Mouse (Mus musculus): ENCODE measurements around the gene Mtmr2.
"Not testable (repeated sequence)": the region's sequence is repeated elsewhere in the genome, so short reads cannot be mapped to it uniquely, and the experiment has no call there.

Gene Mtmr2

DNA sequence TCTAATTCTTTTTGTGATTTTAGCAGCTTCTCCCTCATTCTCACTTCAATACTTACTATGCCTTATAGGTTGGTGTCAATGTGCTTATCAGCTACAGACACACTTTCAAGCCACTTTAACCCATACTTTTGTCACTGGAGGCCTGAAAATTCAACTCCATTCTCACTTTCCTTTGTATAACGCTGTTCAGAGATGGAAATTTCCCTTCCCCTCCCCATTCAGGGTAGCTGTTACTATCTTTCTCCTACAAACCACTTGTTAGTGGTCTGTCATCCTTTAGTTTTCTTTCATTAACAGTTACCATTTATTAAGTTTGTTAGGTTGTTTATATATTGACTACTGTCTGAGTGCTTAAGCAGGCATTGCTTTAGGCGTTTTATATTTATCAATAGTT is at the start of gene Mtmr2:
Gene Mtmr2 (plus strand): TSS at position 7 of the 394 bp plus-strand sequence.
- DNase-seq (ENCODE audit: low spot score in 2 of 2): no peak

GRCm38 (mm10) chr9:13699061-13699780 is 49.0 kb upstream of the Mtmr2 start:
- no peak for DNase-seq (ENCODE audit: low spot score in 2 of 2)

- no peak for DNase-seq (ENCODE audit: low spot score in 2 of 2)
Observed at GRCm38 (mm10) chr9:13699781-13700116, 48.5 kb upstream of the Mtmr2 start.

DNA sequence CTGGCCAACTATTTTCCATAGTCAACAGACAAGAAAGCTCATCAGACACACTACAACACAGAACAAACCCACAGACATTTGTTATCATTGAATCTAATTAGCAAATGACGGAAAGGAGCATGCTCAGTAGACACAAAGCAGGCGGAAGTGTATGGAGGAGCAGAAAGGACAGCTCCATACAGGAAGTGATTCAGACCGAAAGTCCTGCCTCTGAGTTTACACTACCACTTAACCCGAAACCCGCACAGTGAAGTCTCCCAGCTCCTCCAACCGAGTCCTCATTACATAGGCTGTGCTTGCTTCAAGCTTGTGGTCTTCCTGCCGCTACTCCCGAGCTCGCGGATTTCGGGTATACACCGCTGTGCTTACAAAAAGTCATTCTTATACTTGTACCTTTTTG is 46.4 kb upstream of the Mtmr2 start:
- no peak for DNase-seq (ENCODE audit: low spot score in 2 of 2)

DNA sequence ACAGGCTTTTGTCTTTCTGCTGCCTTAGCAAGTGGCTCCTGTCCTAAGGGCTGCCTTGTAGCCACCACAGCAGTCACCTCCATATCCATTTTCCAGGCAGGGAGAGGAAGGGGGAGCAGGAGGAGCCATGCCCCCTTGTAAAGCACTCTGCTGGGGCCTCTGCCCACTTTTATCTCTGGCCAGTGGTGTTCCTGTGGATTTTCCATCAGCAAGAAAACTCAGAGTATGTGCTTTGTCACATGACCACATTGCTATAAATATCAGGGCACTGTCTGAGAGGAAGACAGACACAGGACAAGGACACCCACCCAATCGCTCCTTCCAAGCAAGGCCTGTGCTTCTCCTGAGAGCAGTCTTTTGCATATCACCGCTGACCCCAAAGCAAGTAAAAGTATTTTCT is 45.1 kb upstream of the Mtmr2 start:
- no peak for DNase-seq (ENCODE audit: low spot score in 2 of 2)

GRCm38 (mm10) chr9:13704917-13705316 is 43.3 kb upstream of the Mtmr2 start:
- no peak for DNase-seq (ENCODE audit: low spot score in 2 of 2)

DNA sequence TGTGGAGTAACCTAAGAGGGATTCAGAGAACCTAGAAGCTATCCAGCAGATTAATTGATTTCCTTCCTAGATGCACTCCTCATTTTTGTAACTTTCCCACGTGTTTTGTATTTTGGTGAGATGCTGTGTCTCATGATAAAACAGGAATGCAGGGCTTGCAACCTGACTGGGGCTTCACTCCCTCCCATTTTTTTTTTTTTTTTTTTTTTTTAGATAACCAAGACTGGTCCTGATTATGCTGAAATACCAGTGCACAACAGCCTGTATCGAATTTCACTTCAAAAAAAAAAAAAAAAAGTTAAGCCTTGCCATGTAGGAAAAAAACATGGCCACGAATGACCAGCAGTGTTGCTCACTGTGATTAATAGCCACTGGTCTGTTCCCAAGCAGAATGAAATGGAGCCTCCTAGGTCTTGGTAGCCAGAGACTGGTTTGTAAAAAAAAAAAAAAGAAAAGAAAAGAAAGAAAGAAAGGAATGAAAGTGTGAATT is 41.1 kb upstream of the Mtmr2 start:
- no peak for DNase-seq (ENCODE audit: low spot score in 2 of 2)

DNA sequence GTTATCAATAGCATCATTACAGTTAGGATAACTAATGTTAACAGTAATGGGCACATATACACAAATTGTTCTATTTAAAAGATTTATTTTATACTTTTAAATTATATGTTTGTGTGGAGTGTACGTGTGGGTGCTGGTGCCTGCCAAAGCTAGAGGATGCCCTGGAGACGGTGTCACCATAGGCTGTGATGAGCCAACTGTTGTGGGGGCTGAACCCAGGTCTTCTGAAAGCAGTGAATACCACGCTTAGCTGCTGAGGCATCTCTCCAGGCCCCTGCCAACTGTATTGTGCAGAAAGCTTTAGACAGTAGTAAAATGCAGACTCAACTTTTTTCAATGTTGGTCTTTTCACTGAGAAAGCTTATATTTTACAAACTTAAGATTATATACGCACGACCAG is 38.8 kb upstream of the Mtmr2 start:
- no peak for DNase-seq (ENCODE audit: low spot score in 2 of 2)

DNA sequence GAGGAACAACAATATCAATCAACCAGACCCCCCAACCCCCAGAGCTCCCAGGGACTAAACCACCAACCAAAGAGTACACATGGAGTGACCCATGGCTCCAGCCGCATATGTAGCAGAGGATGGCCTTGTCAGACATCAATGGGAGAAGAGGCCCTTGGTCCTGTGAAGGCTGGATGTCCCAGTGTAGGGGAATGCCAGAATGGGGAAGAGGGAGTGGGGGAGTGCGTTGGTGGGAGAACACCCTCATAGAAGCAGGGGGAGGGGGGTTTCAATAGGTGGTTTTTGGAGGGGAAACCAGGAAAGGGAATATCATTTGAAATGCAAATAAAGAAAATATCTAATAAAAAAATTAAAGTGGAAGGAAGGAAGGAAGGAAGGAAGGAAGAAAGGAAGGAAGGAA is 32.3 kb upstream of the Mtmr2 start:
- not testable (repeated sequence) for DNase-seq (ENCODE audit: low spot score in 2 of 2)

DNA sequence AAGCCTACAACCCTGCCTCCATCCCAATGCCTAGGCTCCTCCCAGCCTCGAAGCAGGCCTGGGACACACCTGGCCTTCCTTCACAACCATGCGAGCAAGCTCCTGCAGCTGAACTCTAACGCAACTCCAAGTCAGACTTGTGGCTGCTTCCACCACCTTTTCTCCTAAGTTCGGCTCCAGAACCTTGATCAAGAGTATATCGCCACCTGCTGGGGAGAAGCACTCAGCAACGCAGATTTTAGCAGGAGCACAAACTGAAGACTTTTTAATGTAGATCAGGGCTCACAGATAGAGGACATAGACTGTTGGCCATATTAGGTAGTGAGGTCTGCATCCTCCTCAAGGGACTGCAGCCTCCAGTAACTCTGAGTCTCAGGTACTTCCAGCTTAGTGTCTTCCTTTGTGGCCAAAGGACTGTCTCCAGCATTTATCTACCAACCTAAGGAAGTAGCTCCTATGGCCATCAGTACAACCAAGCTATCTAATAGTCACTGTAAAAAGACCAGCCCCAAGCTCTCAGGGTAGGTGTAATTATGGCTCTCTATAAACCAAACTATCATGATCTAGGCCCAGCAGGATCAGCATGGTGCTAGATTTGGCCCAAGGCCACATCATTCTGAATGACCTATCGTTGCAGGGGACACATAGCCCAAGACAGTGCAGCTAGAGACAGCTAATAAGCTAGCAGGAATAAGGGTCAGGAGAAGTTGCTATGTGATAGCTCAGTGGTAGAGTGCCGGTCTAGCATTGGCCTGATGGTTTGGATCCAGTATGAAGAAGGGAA is 31.7 kb upstream of the Mtmr2 start:
- DNase-seq (ENCODE audit: low spot score in 2 of 2): peak; percentile 60 to 81

DNA sequence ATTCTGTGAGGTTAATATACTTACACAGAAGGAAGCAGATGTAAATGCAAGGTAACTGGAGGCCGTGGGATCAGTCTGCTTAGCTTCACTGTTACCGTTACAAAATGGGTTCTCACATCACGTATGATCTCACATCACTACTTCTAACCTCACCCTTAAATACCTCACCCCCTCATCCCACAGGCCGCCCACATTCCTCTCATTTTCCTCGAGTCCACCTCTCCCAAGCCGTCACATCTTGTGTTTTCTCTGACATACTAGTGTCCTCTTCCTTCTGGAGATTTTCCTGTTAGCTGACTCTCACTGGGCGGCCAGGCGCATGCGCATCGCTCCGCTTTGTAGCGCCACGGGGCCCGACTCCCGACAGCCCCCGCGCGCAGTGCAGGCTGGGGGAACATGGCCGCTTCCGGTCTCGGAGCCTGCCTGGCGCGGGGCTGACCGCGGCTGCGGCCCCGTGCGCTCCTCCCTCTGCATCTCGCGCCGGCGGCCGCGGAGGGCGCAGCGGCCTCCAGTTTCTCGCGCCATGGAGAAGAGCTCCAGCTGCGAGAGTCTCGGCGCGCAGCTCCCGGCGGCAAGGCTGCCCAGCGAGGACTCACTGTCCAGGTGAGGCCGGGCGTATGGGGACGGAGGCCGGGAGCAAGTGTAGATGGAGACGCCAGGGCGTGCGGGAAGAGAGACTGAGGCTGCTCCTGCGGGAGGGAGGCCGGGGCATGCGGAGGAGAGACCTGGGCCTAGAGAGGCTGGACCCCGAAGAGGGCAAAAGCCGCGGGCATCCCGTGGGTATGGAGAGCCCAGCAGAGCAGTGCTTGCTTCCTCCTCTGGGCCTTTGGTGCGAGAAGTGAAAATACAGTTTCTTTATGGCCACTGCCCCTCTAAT is 826 bp downstream of the Mtmr2 start:
- DNase-seq (ENCODE audit: low spot score in 2 of 2): peak; percentile 95 to 98

DNA sequence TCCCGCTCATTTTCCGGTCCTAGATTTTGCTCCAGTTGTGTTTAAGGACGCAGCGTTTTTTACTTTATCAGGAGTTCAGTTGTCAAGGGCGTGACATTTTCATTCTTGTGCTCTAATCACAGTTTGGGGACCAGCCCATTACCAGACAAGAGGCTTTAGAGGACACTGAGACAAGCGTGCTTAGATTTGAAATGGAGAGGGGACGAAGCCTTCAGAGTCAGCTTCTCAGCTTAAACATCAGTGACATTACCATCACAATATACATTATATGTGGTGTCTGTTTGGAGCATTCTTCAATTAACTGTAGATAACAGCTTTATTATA is 1.4 kb downstream of the Mtmr2 start:
- no peak for DNase-seq (ENCODE audit: low spot score in 2 of 2)

DNA sequence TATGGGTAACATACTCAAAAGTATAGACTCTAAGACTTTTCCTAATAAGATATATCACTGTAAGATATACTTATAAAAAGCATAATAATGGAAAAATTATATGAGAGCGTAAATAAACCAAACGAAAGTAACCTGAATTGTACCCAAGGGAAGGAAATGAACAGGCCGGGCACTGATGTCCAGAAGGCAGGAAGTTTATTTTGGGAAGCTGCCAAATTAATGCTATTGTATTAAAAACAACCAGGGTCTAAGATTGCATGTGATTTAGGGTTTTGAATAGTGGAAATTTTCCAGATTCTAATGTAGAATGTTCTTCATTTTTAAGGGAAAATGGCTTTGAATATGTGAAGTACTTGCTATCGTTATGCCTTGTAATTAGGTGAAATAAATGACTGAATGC is 4.3 kb downstream of the Mtmr2 start:
- DNase-seq (ENCODE audit: low spot score in 2 of 2): no peak

DNA sequence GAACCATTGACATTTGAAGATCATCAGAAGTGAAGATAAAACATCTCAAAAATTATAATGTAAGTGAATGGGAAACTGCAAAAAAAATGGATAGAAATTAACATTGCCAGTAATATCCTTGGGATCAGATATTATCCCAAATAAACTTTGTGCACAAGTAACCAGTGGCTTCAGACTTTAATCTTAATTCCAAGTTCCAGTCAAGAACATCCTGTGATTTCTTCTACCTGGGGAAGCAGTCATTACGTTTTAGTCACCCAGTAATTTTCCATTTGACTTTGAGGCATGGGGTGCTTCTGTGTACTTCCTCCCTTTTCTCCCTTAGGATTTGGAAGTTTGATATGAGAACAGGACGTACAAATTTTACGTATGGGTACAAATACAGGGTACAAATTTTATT is 12.2 kb downstream of the Mtmr2 start:
- DNase-seq (ENCODE audit: low spot score in 2 of 2): no peak

GRCm38 (mm10) chr9:13765624-13766023 is 17.4 kb downstream of the Mtmr2 start:
- DNase-seq (ENCODE audit: low spot score in 2 of 2): no peak

DNA sequence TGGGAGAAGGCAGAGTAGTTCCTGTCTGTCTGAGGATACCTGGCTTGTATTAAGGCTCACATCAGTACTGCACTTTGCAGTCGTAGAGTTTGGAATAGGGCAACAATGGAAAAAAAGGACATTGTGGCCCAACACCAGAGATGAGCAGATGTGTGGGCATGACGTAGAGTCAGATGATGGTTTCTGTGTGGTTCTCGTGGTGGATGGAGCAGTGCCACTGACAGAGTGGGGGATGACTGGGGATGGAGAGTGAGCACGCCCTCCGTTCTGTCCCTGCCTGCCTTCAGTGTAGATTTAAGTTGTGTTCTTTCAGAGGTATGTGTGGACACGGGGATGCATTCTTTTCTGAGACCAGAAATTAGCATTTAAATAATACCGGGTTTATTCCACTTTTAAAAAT is 18.4 kb downstream of the Mtmr2 start:
- DNase-seq (ENCODE audit: low spot score in 2 of 2): no peak

DNA sequence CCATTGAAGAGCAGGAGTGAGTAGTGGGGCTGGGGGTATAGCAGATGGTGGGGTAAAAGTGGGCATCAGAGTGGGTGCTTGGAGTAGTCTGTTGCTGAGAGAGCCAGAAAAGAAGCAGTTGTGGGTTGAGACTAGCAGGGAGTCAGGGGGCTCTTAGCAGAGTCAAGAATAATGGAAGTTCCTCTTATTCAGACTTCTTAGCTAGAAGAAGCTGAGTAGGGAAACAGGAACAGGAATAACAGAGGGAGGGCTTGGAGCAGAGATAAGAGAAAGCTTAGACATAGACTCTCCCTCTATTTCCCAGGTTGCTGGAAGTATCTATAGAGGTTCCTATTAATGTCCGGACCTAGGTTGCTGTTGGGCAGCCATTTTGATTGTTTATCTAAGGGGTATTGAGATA is 26.5 kb downstream of the Mtmr2 start:
- DNase-seq (ENCODE audit: low spot score in 2 of 2): no peak

GRCm38 (mm10) chr9:13781985-13782384 is 33.8 kb downstream of the Mtmr2 start:
- DNase-seq (ENCODE audit: low spot score in 2 of 2): no peak

DNA sequence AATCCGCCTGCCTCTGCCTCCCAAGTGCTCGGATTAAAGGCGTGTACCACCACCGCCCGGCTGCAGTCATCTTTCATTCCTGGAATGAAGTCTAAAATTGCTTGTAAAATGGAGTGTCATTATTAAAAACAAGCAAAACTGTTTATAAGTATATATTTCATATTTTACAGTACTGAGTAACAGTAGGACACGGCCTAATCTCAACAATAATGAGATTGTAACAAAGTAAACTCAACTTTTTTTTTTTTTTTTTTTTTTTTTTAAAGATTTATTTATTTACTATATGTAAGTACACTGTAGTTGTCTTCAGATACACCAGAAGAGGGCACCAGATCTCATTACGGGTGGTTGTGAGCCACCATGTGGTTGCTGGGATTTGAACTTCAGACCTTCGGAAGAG is 42.7 kb downstream of the Mtmr2 start:
- not testable (repeated sequence) for DNase-seq (ENCODE audit: low spot score in 2 of 2)

DNA sequence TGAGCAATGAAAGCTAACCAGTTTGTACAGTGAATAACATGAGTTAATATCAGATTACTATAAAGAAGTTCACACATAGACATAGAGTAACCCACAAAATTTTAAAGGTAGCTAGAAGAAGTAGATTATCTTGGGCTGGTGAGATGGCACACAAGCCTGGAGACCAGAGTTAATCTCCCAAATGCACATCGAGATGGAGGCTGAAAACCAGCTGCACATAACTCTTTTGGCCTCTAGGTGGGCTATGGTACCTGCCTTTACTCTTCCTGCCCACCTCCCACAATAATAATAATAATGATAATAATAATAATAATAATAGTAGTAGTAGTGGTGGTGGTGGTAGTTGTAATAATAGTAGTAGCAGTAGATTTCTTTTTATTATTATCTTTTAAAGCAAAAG is 46.1 kb downstream of the Mtmr2 start:
- no peak for DNase-seq (ENCODE audit: low spot score in 2 of 2)

- no peak for DNase-seq (ENCODE audit: low spot score in 2 of 2)
Observed at GRCm38 (mm10) chr9:13794756-13795155, 46.5 kb downstream of the Mtmr2 start.

DNA sequence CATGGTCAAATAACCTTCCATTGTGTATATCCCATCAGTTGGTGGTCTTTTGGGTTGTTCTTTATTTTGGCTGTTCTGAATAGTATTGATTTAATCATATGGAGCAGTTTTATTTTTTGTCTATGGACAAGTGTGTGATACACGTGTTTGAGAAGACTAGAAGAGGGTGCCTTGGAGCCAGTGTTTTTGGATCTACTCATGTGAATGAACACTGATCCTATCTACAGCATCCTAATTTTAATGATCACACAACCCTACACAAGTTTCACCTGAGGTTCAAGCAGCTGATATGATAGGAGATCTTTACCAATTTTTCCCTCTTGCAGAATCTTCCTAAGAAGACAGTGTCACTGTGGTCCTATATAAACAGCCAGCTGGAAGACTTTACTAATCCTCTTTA is 56.3 kb downstream of the Mtmr2 start:
- no peak for DNase-seq (ENCODE audit: low spot score in 2 of 2)

GRCm38 (mm10) chr9:13806854-13807253 is 58.6 kb downstream of the Mtmr2 start:
- no peak for DNase-seq (ENCODE audit: low spot score in 2 of 2)

Measured in spleen, postnatal 4 days (tissue).